Mouse (Mus musculus): ENCODE results near the gene Lbr.
"Not testable (repeated sequence)": the region's sequence is repeated elsewhere in the genome, so short reads cannot be mapped to it uniquely, and the experiment has no call there.

Gene Lbr

DNA sequence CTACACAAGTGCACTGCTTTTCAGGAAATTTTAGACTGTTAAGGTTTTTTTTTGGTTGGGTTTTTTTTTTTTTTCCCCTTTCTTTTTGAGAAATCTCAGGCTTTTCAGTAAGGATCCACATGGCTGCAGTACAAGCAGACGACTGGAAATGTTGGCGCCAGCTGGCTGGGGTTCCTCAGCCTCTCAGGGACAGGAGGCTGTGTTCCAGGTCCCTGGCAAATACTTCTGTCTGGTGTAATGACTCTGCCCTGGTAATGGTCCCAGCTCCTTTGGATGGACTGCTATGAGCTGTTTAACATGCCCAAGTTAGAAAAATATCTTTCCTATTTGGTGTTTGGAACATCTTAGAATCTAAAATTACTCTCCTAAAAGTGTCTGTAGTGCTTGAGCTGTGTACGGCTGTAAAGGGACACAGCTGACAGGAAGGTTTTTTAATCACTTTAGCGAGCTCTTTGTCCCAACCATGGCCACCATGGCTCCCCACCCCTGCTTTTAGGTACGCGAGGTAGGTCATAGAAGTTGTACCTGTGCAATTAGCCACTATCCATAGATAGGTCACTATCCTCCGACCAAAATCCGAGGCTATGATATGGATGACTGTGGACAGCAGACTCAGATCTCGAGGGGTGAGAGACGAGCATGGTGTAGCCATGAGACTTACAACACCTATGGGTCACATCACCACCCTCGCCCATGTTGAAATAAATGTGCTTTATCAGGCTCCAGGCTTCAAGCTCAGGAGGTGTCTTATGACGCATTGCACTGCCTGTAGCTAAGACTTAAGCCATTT is 8.9 kb upstream of the Lbr start:
- peak; percentile 37 to 41 for DNase-seq

DNA sequence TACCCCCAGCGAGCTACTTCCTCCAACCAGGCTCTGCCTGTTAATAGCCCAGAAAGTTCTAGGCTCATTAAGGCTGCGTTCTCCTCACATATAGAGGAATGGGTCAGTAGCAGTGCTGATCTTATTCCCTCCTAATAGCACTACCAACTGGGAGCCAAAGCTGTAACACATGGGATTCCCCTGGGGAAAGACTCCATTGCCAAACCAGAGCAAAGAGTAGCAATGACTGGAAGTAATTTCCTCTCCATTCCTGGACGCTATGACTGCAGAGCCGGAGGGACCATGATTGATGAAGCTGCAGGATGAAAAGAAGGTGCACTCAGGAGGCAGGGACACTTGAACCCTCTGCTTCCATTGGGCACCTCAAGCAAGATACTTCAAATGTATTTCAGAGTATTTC is 7.6 kb upstream of the Lbr start:
- no peak for DNase-seq

DNA sequence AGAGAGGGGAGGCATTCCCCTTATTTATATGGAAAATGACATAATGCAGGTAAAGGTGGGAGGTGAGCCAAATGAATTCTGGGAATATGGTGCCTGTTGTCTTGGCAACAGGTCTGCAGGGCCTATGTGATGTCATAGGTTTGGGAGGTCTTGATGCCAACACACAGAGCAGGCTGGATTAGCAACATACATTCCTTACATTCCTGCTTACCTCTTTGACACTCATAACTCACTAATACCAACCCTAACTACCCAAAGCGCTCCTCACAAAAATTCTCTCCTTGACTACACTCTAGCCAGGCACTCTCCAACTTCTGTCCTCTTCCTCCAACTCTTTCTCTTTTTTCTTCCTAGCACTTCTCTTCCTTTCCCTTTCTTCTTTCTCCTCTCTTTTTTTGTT is 5.4 kb upstream of the Lbr start:
- no peak for DNase-seq

DNA sequence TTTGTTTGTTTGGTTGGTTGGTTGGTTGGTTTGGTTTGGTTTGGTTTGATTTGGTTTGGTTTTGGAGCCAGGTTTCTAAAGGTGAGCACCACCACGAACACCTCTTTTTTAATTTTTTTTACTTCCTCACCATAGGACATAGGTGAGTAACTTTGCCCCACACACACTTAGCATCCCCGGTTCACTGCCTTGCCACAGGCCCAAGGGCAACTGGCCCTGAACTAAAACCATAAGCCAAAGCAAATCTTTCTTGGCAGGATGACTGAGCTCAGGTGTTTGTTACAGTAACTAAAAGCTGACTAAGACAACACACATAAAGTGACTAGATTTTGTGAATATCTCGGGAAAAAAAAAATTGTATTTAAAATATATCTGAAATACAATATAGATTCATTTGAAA is 4.5 kb upstream of the Lbr start:
- no peak for DNase-seq

DNA sequence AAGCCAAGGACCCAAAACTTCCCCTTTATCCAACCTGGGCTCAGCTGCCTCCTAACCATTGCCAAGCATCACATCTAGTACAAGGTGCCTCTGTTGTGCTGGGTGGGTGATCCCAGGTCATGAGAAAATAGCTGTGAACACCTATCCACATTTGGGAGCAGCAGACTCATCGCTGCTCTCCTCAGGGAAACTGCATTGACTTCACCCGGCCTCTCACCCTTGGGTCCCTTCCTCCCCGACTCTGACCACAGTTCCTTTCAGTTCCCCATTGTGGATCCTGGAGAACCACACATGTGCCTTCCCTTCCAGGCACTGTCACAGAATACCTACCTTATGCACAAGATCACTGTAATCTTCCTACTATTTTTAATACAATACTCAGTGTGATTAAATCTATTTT is 2.9 kb upstream of the Lbr start:
- peak in 1 of 2 experiments; percentile 17 for DNase-seq

DNA sequence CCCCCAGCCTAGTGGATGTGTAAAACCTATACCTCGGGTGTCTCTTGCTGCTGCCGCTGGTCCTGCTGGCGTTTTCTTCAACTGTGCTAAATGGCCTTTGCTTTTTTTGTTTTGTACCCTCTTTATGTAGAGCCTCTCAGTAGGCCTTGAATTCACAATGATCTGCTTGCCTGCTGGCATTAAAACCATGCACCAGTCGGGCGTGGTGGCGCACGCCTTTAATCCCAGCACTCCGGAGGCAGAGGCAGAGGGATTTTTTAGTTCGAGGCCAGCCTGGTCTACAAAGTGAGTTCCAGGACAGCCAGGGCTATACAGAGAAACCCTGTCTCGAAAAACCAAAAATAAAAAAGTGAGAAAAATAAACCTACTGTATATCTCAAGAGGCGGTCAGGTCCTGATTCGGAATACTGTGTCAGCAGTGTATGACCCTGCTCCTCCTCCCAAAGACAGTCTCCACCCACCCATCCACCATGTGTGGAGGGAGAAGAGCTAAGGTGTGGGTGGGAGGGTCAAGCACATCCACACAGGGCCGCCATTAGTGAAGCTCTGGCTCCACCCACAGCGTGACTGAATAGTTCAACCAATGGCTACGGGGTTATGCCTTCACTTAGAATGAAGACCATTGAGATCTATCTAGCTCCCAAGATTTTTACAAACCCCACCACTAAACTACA is 2.2 kb upstream of the Lbr start:
- no peak for DNase-seq

DNA sequence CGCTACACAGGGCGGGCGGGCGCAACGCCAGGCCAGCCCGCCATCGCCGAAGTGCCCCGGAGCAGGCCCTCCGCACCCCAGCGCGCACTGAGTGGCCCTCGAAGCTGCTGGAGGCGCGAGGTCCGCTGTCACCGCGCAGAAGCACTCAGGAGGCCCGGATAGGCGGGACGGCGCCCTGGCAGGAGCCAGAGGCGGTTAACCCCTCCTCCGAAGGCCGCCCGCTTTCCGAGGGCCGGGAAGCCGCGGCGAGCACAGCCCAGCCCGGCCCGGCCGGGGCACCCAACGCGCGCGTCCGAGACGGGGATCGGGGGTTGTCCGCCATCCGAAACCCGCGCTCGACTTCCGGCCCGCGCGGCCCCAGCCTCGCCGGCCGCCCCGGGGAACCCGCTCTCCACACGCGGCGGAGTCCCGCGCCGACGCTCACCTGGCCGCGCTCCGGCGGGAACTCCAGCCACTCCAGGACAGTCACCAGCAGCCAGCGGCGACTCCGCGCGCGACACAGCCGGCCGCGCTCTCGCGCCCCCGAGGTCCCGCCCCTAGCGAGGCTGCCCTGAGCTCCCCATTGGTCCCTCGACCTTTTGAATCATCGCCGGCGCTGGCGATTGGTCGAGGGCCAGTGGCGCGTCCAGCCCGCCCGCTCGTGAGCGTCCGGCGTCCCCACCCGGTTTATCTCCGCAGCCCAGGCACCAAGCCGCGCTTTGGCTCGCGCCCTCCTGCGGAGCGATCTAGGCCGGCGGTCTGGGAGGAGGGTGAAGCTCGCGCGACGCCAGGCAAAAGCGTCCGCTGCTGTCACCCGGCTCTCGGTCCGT is 778 bp downstream of the Lbr start:
- peak; percentile 97 for DNase-seq

DNA sequence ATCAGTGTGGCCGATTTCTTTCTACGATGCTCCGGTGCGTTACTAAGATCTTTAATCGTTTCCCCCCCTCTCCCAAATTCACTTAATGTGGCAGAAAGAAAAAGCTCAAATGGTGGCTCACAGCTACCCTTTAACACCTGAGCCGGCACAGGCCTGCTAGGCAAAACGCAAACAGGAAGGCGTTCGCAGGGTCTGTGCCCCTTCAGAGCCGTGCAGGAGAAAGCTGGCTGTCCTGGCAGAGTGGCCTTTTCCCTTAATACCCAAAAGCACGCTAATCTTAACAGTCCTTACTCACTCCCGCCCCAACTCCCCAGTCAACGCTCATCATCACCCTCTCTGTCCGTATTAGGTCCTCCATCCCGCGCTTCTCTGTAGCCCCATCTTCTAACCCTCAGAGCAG is 1.4 kb downstream of the Lbr start:
- no peak for DNase-seq

DNA sequence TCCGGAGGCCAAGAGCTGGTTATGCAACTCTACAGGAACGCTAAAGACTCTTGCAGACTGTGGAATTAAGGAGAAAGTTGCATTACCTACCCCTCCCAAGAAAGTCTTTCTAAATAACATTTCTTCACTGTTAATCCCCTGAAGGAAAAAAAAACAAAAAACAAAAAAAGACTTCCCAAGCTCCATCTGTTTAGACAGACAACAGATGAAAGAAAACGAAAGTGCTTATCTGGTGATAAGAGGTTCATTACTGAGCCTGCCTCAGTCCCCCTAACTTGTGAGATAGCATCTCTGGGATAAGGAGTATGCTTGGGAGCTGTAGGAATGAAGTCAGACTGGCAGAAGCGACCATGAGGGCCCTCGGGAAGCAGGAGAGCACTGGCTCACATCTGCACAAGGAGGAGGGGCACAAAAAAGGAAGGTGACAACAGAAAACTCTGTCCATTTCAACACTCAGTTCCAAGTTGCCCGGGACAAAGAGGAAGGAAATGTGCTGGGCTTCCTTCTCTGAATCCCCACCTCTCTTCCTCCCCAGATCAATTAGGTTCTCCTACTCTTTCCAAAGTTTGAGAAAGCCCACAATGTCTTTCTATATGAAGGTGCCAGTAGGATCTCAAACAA is 3.0 kb downstream of the Lbr start:
- no peak for DNase-seq

DNA sequence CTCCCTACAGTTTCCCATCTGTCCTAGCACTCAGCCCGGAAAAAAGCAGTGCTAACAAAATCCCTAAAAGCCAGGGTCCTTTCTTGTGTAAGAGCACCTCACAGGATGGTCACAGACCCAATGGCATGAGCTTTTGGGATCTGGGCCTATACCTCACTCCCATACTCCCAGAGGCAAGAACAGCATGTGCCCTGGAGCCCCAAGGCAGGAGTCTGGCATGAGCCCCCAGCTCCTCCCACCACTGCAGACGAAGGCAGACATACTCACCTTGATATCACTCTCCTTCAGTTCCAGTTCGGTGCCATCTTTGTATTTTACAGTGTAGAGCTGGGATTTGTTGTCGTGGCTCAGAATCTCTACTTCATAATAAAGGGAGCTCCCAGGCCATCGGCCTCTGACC is 4.7 kb downstream of the Lbr start:
- DNase-seq: no peak

DNA sequence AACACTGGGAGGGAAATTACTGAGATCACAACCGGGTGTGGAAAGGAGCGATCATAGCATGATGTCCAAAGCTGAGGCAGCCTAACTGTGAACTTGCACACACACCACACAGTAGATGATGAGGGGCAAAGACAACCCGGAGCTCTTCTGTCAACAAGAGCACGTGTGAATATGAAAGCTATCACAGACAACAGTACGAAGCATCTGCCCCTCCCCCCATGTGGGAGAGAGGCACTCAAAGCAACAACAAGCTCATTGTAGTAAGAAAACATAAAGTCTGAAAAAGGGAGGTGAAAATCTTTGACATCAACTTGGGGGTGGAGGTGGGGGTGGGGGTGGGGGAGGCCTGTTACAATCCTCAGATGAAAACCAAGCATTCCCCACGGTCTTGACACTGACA is 9.7 kb downstream of the Lbr start:
- no peak for DNase-seq

DNA sequence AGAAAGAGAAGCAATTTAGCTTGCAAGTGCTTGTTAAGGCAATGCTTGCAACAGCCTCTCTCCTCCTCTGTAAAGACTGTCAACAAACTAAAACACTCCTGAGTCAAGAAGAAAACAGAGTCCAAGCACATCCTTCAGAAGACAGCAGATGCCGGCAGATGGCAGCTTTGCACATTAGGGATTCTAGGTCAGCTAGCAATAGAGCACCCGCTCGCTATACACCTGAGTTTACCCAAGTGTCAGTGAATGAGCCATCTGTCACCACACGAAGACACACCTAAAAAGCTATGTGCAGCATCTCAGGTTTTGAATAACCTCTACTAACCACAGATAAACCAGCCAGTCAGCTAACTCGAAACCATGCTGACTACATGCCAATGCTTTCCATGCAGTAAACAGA is 10.1 kb downstream of the Lbr start:
- DNase-seq: no peak

DNA sequence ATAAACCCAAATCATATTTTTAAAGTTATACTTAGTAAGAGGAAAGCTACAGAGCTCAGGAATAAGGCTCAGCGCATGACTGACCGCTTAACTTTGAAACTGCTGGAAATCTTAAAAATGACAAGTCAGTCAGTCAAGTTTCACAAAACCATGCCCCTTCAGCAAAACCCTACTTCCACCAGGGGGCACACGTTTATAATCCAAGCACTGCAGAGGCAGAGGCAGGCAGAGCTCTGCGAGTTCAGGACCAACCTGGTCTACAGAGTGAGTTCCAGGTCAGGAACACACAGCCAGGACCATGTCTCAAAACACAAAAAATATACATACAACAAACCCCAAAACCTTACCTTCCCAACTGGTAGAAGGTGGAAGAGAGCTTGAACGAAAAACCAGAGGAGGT is 14.5 kb downstream of the Lbr start:
- peak in 1 of 2 experiments; percentile 24 for DNase-seq

DNA sequence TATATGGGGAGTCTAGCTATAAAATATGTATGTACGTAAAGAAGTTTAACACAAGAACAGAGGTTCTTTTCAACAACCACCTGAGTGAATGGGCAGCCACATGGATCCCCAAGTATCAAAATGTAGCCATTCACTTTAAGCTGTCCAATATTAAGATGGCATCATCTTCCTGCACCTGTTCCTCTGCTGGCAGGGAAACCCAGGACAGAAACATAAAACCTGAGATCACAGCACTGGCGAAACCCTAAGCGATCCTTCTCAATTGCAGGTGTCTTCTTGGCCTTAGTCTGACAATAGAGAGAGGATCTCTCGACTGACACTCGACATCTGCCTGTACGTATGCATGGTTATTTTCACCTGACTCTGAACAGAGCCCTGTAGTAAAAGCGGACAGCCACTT is 16.1 kb downstream of the Lbr start:
- DNase-seq: no peak

DNA sequence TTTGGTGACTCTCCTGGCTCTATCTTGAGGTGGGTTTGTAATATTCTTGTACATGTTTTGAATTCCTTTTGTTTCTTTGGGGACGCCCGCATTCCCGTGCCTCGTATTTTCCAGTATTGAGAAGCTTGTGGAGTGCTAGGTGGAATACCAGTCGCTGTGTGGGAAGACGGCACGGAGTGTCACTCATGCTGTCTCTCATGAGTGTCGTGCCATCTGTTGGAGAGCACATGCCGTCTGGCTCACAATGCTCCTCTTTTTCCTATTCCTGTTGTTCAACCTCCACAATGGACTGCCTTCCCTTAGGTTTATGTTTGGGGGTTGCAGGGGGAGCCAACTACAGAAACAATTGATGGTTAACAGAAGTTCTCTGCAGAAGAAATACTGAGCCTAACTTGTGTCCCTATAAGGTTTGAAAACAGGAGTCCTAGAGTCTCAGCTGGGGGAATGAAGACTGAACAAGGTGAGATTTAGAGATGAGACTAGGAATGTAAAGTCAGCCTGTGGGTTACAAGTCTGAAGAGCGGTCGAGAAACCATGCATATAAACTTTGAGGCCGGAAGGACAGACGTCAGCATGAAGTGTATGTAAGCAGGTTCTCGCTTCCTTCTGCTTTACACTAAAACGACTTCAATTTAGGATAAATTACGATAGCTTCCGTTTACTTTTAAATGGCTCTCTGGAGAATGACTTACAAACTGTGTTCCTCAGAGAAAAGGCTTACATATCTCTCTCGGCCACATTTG is 31.2 kb downstream of the Lbr start:
- no peak for DNase-seq

DNA sequence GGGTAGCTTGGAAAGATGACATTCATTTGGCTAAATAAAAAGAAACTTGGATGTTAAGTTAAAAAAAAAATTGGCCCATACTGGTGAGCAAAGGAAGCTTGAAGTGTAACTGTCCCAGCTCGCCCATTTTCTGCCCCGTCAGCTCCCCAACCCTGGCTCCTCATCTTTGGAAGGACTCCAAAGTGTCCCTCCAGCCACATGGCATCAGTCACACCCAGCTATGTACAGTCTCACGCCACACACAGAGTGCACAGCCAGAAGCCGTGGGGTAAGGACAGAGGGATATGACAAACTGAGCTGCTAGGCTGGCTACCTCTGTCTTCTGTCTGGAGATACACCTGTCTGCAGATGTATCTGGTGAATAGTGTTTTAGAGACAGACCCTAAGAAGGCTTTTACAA is 42.2 kb downstream of the Lbr start:
- DNase-seq: no peak

DNA sequence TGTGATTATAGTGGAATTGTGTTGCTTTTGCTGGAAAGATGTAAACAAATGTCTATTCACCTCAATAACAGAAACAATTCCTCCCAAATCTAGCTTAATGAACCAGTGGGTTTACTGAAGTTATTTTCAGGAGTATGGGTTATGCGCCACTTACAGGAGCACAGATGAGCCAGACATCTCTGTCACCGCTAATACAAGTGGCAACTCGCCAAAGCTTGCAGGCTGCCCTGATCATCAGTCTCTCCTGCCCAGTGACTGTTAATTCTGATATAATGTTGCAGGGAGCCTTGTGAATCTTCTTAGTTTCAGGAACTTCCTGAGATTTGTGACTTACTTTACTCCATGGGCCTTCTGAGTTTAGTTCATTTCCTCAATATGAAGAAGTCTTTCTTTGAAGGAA is 42.9 kb downstream of the Lbr start:
- DNase-seq: no peak

DNA sequence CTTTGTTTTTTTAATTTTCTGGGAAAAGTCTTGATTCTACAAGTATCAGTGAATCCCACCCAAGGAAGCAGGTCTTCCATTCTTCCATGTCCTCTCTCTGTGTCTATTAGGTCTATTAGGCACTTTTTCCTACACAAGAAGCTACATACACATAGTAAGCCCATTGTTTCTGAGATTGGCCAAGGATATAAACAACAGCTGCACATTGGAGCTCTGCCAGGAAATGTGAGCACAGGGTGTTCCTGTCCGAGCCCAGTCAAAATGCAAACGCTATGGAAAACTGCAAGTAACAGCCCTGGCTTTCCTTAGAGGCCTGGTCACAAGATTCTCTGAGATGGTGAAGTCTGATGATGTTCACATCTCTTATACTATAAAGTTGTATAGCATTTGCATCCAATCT is 49.3 kb downstream of the Lbr start:
- DNase-seq: peak; percentile 63 to 79

DNA sequence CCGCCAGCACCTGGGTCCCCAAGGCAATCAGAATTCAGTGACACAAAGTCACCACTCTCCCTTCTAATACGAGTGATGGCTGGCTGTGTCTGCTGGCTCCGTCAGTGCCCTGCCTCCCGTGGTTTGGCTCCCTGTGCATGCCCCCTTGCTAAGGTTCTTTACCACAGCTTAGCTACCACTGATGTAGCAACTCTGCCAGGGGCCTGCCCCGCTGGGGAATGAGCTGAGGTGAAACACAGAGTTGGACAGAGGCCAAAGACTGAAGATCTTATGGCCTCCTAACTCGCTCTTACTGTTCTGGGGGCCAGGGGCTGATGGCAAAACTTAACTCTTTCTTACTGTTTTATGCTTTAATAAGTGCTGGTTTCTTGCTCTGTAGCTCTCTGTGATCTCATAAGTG is 52.9 kb downstream of the Lbr start:
- DNase-seq: no peak

DNA sequence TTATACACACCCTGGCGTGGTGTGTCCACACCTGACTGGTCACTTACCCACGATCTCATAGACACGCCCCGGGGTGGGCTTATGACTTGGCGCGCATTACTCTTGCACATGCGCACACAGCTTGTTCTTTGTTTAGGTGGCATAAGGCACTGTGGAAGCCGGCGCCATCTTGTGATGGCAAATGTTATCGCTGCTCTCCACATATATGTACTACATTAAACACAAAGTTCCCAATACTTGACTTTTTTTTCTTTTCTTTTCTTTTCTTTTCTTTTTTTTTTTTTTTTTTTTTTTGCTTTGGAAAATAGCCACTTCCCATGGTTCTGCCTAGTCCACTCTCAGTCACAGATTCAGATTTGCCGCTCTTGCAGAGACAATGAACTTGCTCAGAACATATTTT is 60.2 kb downstream of the Lbr start:
- DNase-seq: not testable (repeated sequence)

DNA sequence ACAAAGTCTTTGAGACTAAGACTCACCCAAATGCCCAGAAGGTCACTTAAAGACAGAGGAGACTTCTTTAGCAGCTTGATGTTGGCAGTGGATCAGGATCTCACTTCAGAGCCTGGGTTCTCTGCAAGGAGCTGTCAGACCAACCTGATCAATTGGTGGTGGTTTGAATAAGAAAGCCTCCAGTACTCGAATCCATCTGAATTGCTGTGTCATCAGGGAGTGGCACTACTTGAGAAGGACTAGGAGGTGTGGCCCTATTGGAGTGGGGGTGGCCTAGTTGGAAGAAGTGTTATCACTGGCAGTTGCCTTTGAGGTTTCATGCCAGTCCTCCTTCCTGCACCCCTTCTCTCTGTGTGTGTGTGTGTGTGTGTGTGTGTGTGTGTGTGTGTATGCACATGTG is 66.3 kb downstream of the Lbr start:
- DNase-seq: no peak

DNA sequence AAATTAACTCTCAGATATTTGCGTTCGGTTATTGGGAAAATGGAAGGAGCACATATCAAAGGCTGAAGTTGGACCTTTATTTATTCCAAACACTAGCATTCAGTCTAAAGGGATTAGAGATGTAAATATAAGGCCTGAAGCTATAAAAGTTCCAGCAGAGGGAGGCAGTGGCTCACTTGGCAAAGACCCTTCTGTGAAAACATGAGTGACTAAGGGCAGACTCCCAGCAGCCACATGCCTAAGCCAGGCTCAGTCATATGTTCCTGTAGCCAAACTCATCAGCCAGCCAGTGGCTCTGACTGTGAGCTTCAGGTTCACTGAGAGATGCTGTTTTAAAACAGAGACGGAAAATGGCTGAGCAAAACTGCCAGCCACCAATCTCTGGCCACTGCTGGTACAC is 71.0 kb downstream of the Lbr start:
- DNase-seq: no peak

DNA sequence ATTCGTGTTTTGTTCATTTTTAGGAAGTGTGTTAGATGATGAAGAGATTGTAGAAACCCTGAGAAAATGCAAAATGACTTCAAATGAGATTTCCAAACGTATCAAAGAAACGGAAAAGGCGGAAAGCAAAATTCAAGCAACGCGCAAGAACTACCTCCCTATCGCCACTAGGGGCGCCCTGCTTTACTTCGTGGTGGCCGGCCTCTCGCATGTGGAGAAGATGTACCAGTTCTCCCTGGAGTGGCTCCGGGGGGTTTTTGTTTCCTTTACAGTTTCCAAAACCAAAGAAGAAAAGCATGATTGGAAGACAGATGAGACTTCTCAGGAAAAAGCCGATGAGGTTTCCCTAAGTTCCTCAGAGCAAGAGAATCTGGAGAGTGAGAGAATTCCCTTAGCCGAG is 73.5 kb downstream of the Lbr start:
- DNase-seq: no peak
